Comparison of ENCODE assay signal across 16 mouse cellular contexts in the genomic region with DNA sequence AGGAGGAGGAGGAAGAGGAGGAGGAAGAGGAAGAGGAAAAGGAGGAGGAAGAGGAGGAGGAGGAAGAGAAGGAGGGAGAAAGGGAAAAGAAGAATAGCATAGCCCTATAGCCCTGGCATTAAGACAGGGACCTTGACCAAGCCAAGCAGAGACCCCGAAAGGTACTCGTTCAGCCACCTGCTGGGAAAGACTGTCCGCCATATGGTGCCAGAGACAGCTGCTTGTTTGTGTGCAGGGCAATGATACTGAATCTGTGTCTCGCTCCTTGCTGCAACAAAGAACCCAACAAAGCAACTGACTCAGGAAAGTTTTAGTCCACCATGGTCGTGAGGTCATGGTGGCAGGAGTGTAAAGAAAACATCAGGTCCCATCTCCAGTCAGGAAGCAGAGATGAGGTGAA. TPM values are rescaled to one million over a fixed set of nuclear protein-coding genes. Genes with fewer than 3 reads are reported as not detected.
"Had no signal": no experiment of that assay in that cellular context is flagged by ENCODE, and none has a peak within 500 bp of the region (broad histone marks: within the 10 kb centered on the region; RNA-seq: fewer than 3 reads in every experiment).

No protein-coding gene starts in this region.

- H3K36me3 ChIP-seq: neural tube, embryonic 15.5 days; stomach, embryonic 15.5 days had no signal

- H3K4me2 ChIP-seq: neural tube, embryonic 15.5 days; stomach, embryonic 15.5 days had no signal

- H3K4me3 ChIP-seq: neural tube, embryonic 15.5 days; stomach, embryonic 15.5 days had no signal

- H3K9me3 ChIP-seq: neural tube, embryonic 15.5 days; stomach, embryonic 15.5 days had no signal

- H3K9ac ChIP-seq: neural tube, embryonic 15.5 days; stomach, embryonic 15.5 days had no signal

- H3K27ac ChIP-seq: neural tube, embryonic 15.5 days; stomach, embryonic 15.5 days; stomach, postnatal 0 days had no signal

- H3K27me3 ChIP-seq: neural tube, embryonic 15.5 days; stomach, embryonic 15.5 days had no signal

- H3K4me1 ChIP-seq: neural tube, embryonic 15.5 days; stomach, embryonic 15.5 days had no signal

- DNase-seq: retina, postnatal 1 day; right cerebral cortex, adult 18-20 months; right cerebral cortex, postnatal 14 days; right cerebral cortex, postnatal 25 days; right cerebral cortex, postnatal 4 days; spleen, adult 18-20 months; thymus, adult 18-20 months; thymus, adult 2 months; thymus, postnatal 14 days; thymus, postnatal 25 days; thymus, postnatal 36 days; thymus, postnatal 4 days had no signal

RNA-seq across cellular contexts. Expression of a gene that starts 34.0 kb away (rescaled TPM):
- total RNA-seq: neutrophil, adult 5-6 weeks had no signal
